Mouse (Mus musculus) spleen, adult 12 weeks (tissue): ENCODE data around the gene Cldn9.
A peak's percentile ranks its signal among the peaks of the same experiment; 100 is the strongest.

Source experiments
- DNase-seq: peaks from one replicate; pipeline ENCODE4 v3.0.0; 2022; ENCODE audit warnings: low spot score

Gene Cldn9

GRCm38 (mm10) chr17:23680336-23680735 is 3.5 kb downstream of the Cldn9 start:
- DNase-seq, result no peak

GRCm38 (mm10) chr17:23679127-23679835 is 4.5 kb downstream of the Cldn9 start, which contains the start of gene Cldn6:
TSS of gene Cldn6 (plus strand) at chr17:23679249.
- DNase-seq, result no peak

GRCm38 (mm10) chr17:23677236-23677679 is 6.6 kb downstream of the Cldn9 start, which contains the start of gene Tnfrsf12a:
TSS of gene Tnfrsf12a (minus strand) at chr17:23677468.
- DNase-seq, result peak; percentile 76

- DNase-seq, result no peak
Measured at GRCm38 (mm10) chr17:23676473-23677031, 7.3 kb downstream of the Cldn9 start.

- DNase-seq, result no peak
Measured at GRCm38 (mm10) chr17:23675564-23676281, 8.1 kb downstream of the Cldn9 start.

GRCm38 (mm10) chr17:23675127-23675526 is 8.7 kb downstream of the Cldn9 start:
- no peak for DNase-seq

- no peak for DNase-seq
Measured at GRCm38 (mm10) chr17:23674271-23674952, 9.4 kb downstream of the Cldn9 start.

GRCm38 (mm10) chr17:23673424-23674073 is 10.3 kb downstream of the Cldn9 start, which contains the start of the genes Hcfc1r1 and Thoc6:
TSS of gene Hcfc1r1 (plus strand) at chr17:23673596.
TSS of gene Thoc6 (minus strand) at chr17:23673882.
- peak; percentile 82 for DNase-seq

- DNase-seq, result no peak
Measured at GRCm38 (mm10) chr17:23672761-23673160, 11.1 kb downstream of the Cldn9 start.

- DNase-seq, result no peak
Measured at GRCm38 (mm10) chr17:23671519-23671918, 12.3 kb downstream of the Cldn9 start.

GRCm38 (mm10) chr17:23670516-23671074 is 13.2 kb downstream of the Cldn9 start:
- no peak for DNase-seq

- DNase-seq, result no peak
Measured at GRCm38 (mm10) chr17:23665511-23665910, 18.3 kb downstream of the Cldn9 start.

GRCm38 (mm10) chr17:23664556-23665021 is 19.2 kb downstream of the Cldn9 start:
- DNase-seq, result no peak

GRCm38 (mm10) chr17:23661526-23661925 is 22.3 kb downstream of the Cldn9 start:
- DNase-seq, result no peak

GRCm38 (mm10) chr17:23660876-23661200 is 23.0 kb downstream of the Cldn9 start:
- no peak for DNase-seq

- DNase-seq, result no peak
Measured at GRCm38 (mm10) chr17:23660117-23660875, 23.5 kb downstream of the Cldn9 start, which contains the start of gene Bicdl2. TSS of gene Bicdl2 (plus strand) at chr17:23660506.

- no peak for DNase-seq
Measured at GRCm38 (mm10) chr17:23658450-23658849, 25.4 kb downstream of the Cldn9 start.

GRCm38 (mm10) chr17:23654410-23654809 is 29.4 kb downstream of the Cldn9 start:
- no peak for DNase-seq

- no peak for DNase-seq
Measured at GRCm38 (mm10) chr17:23654001-23654400, 29.8 kb downstream of the Cldn9 start.

GRCm38 (mm10) chr17:23653324-23653723 is 30.5 kb downstream of the Cldn9 start:
- no peak for DNase-seq
